Mouse (Mus musculus) kidney, adult 2 months (tissue): ENCODE results near the gene Pfdn4.

Experiments
- CTCF ChIP-seq: fragments of 200-500 bp; conservative IDR thresholded peaks from 2 replicates; pipeline ENCODE4 v1.5.1; 2011; ENCODE audit warnings: low read depth, mild to moderate bottlenecking, control low read depth, low read length, moderate library complexity, mixed read lengths; ENCODE audit not compliant: insufficient read depth, insufficient read length
- POLR2A ChIP-seq: fragments of 200-500 bp; IDR thresholded peaks from one replicate; pipeline ENCODE4 v1.6.1; 2011; ENCODE audit warnings: low read depth, low read length, control low read depth

DNA sequence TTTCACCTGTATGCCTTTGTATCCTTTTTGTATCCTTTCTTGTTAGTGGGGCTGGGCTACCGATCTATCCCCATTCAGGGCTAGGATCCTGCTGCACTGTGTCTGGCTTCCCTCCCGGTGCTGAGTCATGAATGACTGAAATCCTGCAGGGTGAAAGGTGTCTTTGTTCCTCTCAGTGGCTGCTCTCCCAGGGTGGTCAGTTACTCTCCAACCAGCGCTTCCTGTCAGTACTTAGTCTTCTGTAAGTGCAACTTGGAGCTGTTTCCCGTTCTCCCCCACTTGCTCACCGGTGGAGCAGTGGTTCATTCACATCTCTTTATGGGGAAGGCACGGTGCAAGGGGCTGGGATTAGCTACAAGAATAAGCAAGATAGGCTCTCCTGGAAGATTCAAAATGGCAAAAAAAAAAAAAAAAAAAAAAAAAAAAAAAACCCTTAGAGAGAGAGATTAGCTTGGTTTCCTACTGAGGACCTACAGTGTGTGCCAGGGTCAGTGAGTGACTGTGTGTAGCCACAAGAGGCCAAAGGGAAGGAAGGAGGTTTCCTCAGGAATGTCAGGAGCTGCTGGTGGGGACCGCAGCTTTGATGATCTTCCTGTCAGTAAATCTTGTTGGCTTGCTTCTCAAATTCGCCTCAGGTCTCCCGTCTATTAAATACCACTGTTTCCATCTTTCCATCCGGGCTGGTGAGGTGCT lies 26.5 kb upstream of the Pfdn4 start:
- TF ChIP-seq CTCF (no peak), POLR2A (no peak)
